Comparison of ENCODE assay signal across 29 mouse cellular contexts in the genomic region with DNA sequence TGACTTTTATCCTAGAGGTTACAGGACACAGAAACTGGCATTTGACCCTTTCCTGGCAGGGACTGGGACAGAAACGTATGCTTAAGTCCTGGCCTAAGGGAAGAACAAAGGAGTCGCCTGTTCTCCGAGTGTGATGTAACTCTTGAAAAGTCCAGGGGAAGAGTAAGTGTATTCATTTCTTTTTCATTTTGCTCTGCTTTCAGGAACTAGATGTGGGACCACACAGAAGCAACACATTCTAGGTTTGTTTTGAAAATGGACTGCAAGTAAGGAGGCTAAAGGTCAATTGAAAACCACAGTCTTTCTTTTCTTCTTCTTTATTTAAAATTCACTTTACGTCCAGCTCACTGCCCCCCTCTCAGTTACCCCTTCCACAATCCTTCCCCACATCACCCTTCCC.
DNase-seq lines count a peak whose midpoint lies in the region; ATAC-seq and TF ChIP-seq lines count a peak whose summit lies in the region.
"Had no signal": no experiment of that assay in that cellular context is flagged by ENCODE, and none has a peak within 500 bp of the region (broad histone marks: within the 10 kb centered on the region; RNA-seq: fewer than 3 reads in every experiment).

No protein-coding gene starts in this region.

- H3K4me2 ChIP-seq in hindbrain, embryonic 11.5 days (replicated peaks; ENCODE audit: low read depth, low read length), result no peak overlapping the region
- H3K4me2 ChIP-seq in lung, embryonic 14.5 days, result no peak overlapping the region
- H3K4me2 ChIP-seq: embryonic facial prominence, embryonic 12.5 days; embryonic facial prominence, embryonic 15.5 days; heart, embryonic 12.5 days; heart, embryonic 15.5 days; hindbrain, embryonic 15.5 days had no signal

- H3K4me1 ChIP-seq in hindbrain, embryonic 10.5 days (replicated peaks), result peaks cover 12% of the 10 kb centered on the region; the same call in 1 of the 2 replicates
- no peaks in the 10 kb centered on the region for H3K4me1 ChIP-seq in hindbrain, embryonic 11.5 days (replicated peaks; ENCODE audit: control insufficient read depth, insufficient read depth, low read length)
- no peaks in the 10 kb centered on the region; the same call in 1 of the 2 replicates for H3K4me1 ChIP-seq in lung, embryonic 14.5 days (ENCODE audit: insufficient read depth)
- peaks cover 22% of the 10 kb centered on the region for H3K4me1 ChIP-seq in limb, embryonic 10.5 days
- H3K4me1 ChIP-seq: heart, embryonic 12.5 days; heart, embryonic 15.5 days; hindbrain, embryonic 15.5 days had no signal

- no peak for ATAC-seq in hindbrain, embryonic 11.5 days (ENCODE audit: low FRiP score)
- no peak for ATAC-seq in lung, embryonic 14.5 days (ENCODE audit: insufficient read depth)
- ATAC-seq: CD4-positive, CD25-positive, alpha-beta regulatory T cell, adult 4 months; forebrain, embryonic 14.5 days; forebrain, postnatal 0 days; inflammation-experienced regulatory T-cells, adult 6 months; intestine, embryonic 16.5 days had no signal

- H3K9ac ChIP-seq in hindbrain, embryonic 11.5 days (ENCODE audit: low read depth, low read length), result no peak overlapping the region
- no peak overlapping the region for H3K9ac ChIP-seq in lung, embryonic 14.5 days
- H3K9ac ChIP-seq: embryonic facial prominence, embryonic 12.5 days; embryonic facial prominence, embryonic 15.5 days; forebrain, postnatal 0 days; heart, embryonic 12.5 days; heart, embryonic 15.5 days; hindbrain, embryonic 15.5 days had no signal

- peak overlapping the region; percentile 35; the same call in 1 of the 2 replicates for H3K27ac ChIP-seq in hindbrain, embryonic 10.5 days
- no peak overlapping the region for H3K27ac ChIP-seq in hindbrain, embryonic 11.5 days (ENCODE audit: low read depth, low read length)
- H3K27ac ChIP-seq in lung, embryonic 14.5 days (ENCODE audit: low read depth), result no peak overlapping the region
- H3K27ac ChIP-seq in limb, embryonic 10.5 days, result 0 out of 2 replicates have a peak overlapping the region, but pooled peaks have one; percentile 23
- H3K27ac ChIP-seq: embryonic facial prominence, embryonic 12.5 days; embryonic facial prominence, embryonic 15.5 days; gastrocnemius, adult 2 months; heart, embryonic 15.5 days; hindbrain, embryonic 15.5 days had no signal

- no peak overlapping the region for H3K4me3 ChIP-seq in hindbrain, embryonic 10.5 days
- H3K4me3 ChIP-seq in hindbrain, embryonic 11.5 days (ENCODE audit: low read depth, low read length), result no peak overlapping the region
- H3K4me3 ChIP-seq in lung, embryonic 14.5 days (ENCODE audit: low read depth, low read length), result no peak overlapping the region
- no peak overlapping the region for H3K4me3 ChIP-seq in limb, embryonic 10.5 days
- H3K4me3 ChIP-seq: embryonic facial prominence, embryonic 12.5 days; embryonic facial prominence, embryonic 15.5 days; gastrocnemius, adult 2 months; heart, embryonic 12.5 days; heart, embryonic 15.5 days; hindbrain, embryonic 15.5 days had no signal

- no peaks in the 10 kb centered on the region for H3K27me3 ChIP-seq in hindbrain, embryonic 10.5 days (ENCODE audit: insufficient read depth, poor library complexity, severe bottlenecking)
- no peaks in the 10 kb centered on the region for H3K27me3 ChIP-seq in hindbrain, embryonic 11.5 days (ENCODE audit: control insufficient read depth, insufficient read depth, low read length)
- no peaks in the 10 kb centered on the region for H3K27me3 ChIP-seq in lung, embryonic 14.5 days (ENCODE audit: insufficient read depth, low read length)
- H3K27me3 ChIP-seq in limb, embryonic 10.5 days (ENCODE audit: low read depth, poor library complexity, severe bottlenecking), result no peaks in the 10 kb centered on the region
- H3K27me3 ChIP-seq: embryonic facial prominence, embryonic 12.5 days; embryonic facial prominence, embryonic 15.5 days; heart, embryonic 12.5 days; heart, embryonic 15.5 days; hindbrain, embryonic 15.5 days had no signal

- no peak for TF ChIP-seq CTCF in lung, embryonic 14.5 days (IDR thresholded peaks at IDR 0.05; ENCODE audit: low read depth)

- no peaks in the 10 kb centered on the region for H3K9me3 ChIP-seq in hindbrain, embryonic 10.5 days
- no peaks in the 10 kb centered on the region for H3K9me3 ChIP-seq in hindbrain, embryonic 11.5 days (ENCODE audit: control insufficient read depth, low read length)
- H3K9me3 ChIP-seq in lung, embryonic 14.5 days (ENCODE audit: low read depth, low read length), result no peaks in the 10 kb centered on the region
- no peaks in the 10 kb centered on the region for H3K9me3 ChIP-seq in limb, embryonic 10.5 days (replicated peaks)
- H3K9me3 ChIP-seq: embryonic facial prominence, embryonic 12.5 days; embryonic facial prominence, embryonic 15.5 days; heart, embryonic 12.5 days; heart, embryonic 15.5 days; hindbrain, embryonic 15.5 days had no signal

- no peaks in the 10 kb centered on the region for H3K36me3 ChIP-seq in hindbrain, embryonic 10.5 days
- no peaks in the 10 kb centered on the region for H3K36me3 ChIP-seq in hindbrain, embryonic 11.5 days (ENCODE audit: control insufficient read depth, insufficient read depth, low read length)
- H3K36me3 ChIP-seq in lung, embryonic 14.5 days (ENCODE audit: insufficient read depth), result no peaks in the 10 kb centered on the region
- no peaks in the 10 kb centered on the region for H3K36me3 ChIP-seq in limb, embryonic 10.5 days
- H3K36me3 ChIP-seq: embryonic facial prominence, embryonic 12.5 days; embryonic facial prominence, embryonic 15.5 days; heart, embryonic 12.5 days; heart, embryonic 15.5 days; hindbrain, embryonic 15.5 days had no signal

- WGBS in hindbrain, embryonic 10.5 days, result 32% methylated on average over 4 of the region's 4 CpGs
- 39% methylated on average over 4 of the region's 4 CpGs for WGBS in hindbrain, embryonic 11.5 days
- 46% methylated on average over 4 of the region's 4 CpGs for WGBS in lung, embryonic 14.5 days
- WGBS in limb, embryonic 10.5 days, result 67% methylated on average over 4 of the region's 4 CpGs

- no peak for DNase-seq in hindbrain, embryonic 10.5 days (ENCODE audit: low spot score)
- no peak for DNase-seq in hindbrain, embryonic 11.5 days (ENCODE audit: low spot score)
- peak; percentile 17 for DNase-seq in lung, embryonic 14.5 days
- DNase-seq in lung, postnatal 4 days, result no peak
- DNase-seq in gonadal fat pad, adult 2 months (ENCODE audit: low read depth), result peak; percentile 22
- DNase-seq in limb, embryonic 10.5 days (ENCODE audit: low spot score), result no peak
- DNase-seq in retina, embryonic 14.5 days (ENCODE audit: low spot score), result no peak
- no peak for DNase-seq in ovary, postnatal 14 days (ENCODE audit: low spot score)
- DNase-seq: adrenal gland, adult 8-10 months; adrenal gland, postnatal 25 days; cerebellum, adult 11-12 months; cerebellum, adult 8-10 months; cerebellum, postnatal 10 days; cerebellum, postnatal 36 days; forebrain, postnatal 0 days; gastrocnemius, adult 2 months; gastrocnemius, postnatal 14 days; heart, adult 18-20 months; heart, postnatal 10 days; heart, postnatal 36 days had no signal

Comparison
In these comparisons a context has a peak if more than half of its experiments do, and no peak if none do; other contexts are left out.
1. DNase-seq: peak in lung, embryonic 14.5 days (single experiment) and gonadal fat pad, adult 2 months (single experiment); none in hindbrain, embryonic 10.5 days (single experiment), hindbrain, embryonic 11.5 days (single experiment), lung, postnatal 4 days (0 of 2), limb, embryonic 10.5 days (single experiment), retina, embryonic 14.5 days (single experiment) and ovary, postnatal 14 days (single experiment).
2. H3K27ac ChIP-seq: peak in hindbrain, embryonic 10.5 days (single experiment) and limb, embryonic 10.5 days (single experiment); none in hindbrain, embryonic 11.5 days (single experiment) and lung, embryonic 14.5 days (single experiment).